Mouse (Mus musculus) lung, postnatal 14 days (tissue): Measurements from ENCODE around the gene Dnmt3a.

Experiments
- DNase-seq: peaks from one replicate; pipeline ENCODE4 v3.0.0; 2021

Gene Dnmt3a

GRCm38 (mm10) chr12:3856748-3857147 is 50.9 kb downstream of the Dnmt3a start:
- DNase-seq = no peak

GRCm38 (mm10) chr12:3857231-3857630 is 51.4 kb downstream of the Dnmt3a start:
- DNase-seq = no peak

- no peak for DNase-seq
Measured at GRCm38 (mm10) chr12:3857773-3858172, 52.0 kb downstream of the Dnmt3a start.

- DNase-seq = no peak
Measured at GRCm38 (mm10) chr12:3858754-3859153, 52.9 kb downstream of the Dnmt3a start.

- DNase-seq = no peak
Measured at GRCm38 (mm10) chr12:3859545-3859944, 53.7 kb downstream of the Dnmt3a start.

- DNase-seq = no peak
Measured at GRCm38 (mm10) chr12:3860005-3860404, 54.2 kb downstream of the Dnmt3a start.

GRCm38 (mm10) chr12:3861665-3862228 is 55.9 kb downstream of the Dnmt3a start:
- no peak for DNase-seq

- DNase-seq = no peak
Measured at GRCm38 (mm10) chr12:3862253-3862652, 56.4 kb downstream of the Dnmt3a start.

- no peak for DNase-seq
Measured at GRCm38 (mm10) chr12:3864208-3864607, 58.4 kb downstream of the Dnmt3a start.

- no peak for DNase-seq
Measured at GRCm38 (mm10) chr12:3865594-3865993, 59.8 kb downstream of the Dnmt3a start.

- DNase-seq = peak; percentile 52
Measured at GRCm38 (mm10) chr12:3866654-3867370, 61.0 kb downstream of the Dnmt3a start.

- DNase-seq = no peak
Measured at GRCm38 (mm10) chr12:3868115-3868514, 62.3 kb downstream of the Dnmt3a start.

- DNase-seq = peak; percentile 56
Measured at GRCm38 (mm10) chr12:3868676-3869458, 63.1 kb downstream of the Dnmt3a start.

GRCm38 (mm10) chr12:3870024-3870423 is 64.2 kb downstream of the Dnmt3a start:
- no peak for DNase-seq

- no peak for DNase-seq
Measured at GRCm38 (mm10) chr12:3870859-3871462, 65.2 kb downstream of the Dnmt3a start.

- peak; percentile 86 for DNase-seq
Measured at GRCm38 (mm10) chr12:3871637-3872036, 65.8 kb downstream of the Dnmt3a start.

GRCm38 (mm10) chr12:3872410-3873230 is 66.8 kb downstream of the Dnmt3a start:
- no peak for DNase-seq

GRCm38 (mm10) chr12:3875474-3875873 is 69.7 kb downstream of the Dnmt3a start:
- no peak for DNase-seq

GRCm38 (mm10) chr12:3877376-3877775 is 71.6 kb downstream of the Dnmt3a start:
- no peak for DNase-seq

- DNase-seq = no peak
Measured at GRCm38 (mm10) chr12:3881474-3881873, 75.7 kb downstream of the Dnmt3a start.

- no peak for DNase-seq
Measured at GRCm38 (mm10) chr12:3884892-3885493, 79.2 kb downstream of the Dnmt3a start.

GRCm38 (mm10) chr12:3886601-3887000 is 80.8 kb downstream of the Dnmt3a start:
- DNase-seq = no peak
